9 mouse cellular contexts compared by ENCODE assay signal in the genomic region with DNA sequence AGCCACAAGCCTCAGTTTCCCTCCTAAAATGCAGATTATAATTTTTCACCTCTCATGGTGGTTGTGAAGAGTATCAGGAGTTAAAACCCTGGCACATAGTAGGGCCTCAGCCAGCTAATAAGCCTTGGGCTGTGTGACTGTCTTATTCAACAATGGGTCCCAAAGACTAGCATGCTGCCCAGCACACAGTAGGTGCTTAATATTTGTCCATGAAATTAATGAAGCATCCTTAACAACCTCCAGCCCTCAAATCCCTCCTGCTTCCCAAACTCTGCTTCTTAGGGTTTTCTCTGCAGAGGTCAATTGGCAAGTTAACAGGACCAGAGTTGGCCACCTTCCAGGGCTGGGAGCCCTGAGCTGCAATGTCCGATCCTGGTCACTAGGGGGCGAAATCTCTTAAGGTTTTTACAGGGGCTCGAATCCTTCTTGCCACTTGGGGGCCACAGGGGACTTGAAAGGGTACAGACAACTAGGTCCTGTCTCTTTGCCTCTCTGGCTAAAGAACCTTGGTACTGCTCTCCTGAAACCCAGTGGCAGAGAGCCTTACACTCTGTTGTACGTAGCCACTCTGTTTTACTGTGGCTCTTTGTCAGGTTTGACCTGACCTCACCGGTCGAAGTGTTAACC.
DNase-seq lines count a peak whose midpoint lies in the region; ATAC-seq and TF ChIP-seq lines count a peak whose summit lies in the region.
"Had no signal": no experiment of that assay in that cellular context is flagged by ENCODE, and none has a peak within 500 bp of the region (broad histone marks: within the 10 kb centered on the region; RNA-seq: fewer than 3 reads in every experiment).

No protein-coding gene starts in this region.

- H3K27ac ChIP-seq in intestine, embryonic 14.5 days (ENCODE audit: low read depth) = no peak overlapping the region
- H3K27ac ChIP-seq in intestine, embryonic 16.5 days (ENCODE audit: low read length) = no peak overlapping the region
- H3K27ac ChIP-seq in neural tube, embryonic 14.5 days (ENCODE audit: low read depth, low read length) = no peak overlapping the region
- H3K27ac ChIP-seq: embryonic facial prominence, embryonic 12.5 days had no signal

- WGBS in intestine, embryonic 14.5 days = 35% methylated on average over 6 of the region's 6 CpGs
- WGBS in intestine, embryonic 16.5 days = 35% methylated on average over 6 of the region's 6 CpGs
- WGBS in neural tube, embryonic 14.5 days = 40% methylated on average over 6 of the region's 6 CpGs

- no peaks in the 10 kb centered on the region for H3K4me1 ChIP-seq in intestine, embryonic 14.5 days (replicated peaks; ENCODE audit: control insufficient read depth, insufficient read depth, low read length)
- H3K4me1 ChIP-seq in intestine, embryonic 16.5 days (ENCODE audit: control insufficient read depth, insufficient read depth, low read length) = no peaks in the 10 kb centered on the region
- peaks cover under 1% of the 10 kb centered on the region; the same call in 1 of the 2 replicates for H3K4me1 ChIP-seq in neural tube, embryonic 14.5 days (ENCODE audit: control insufficient read depth, insufficient read depth, low read length)

- no peaks in the 10 kb centered on the region for H3K27me3 ChIP-seq in intestine, embryonic 14.5 days (replicated peaks; ENCODE audit: control insufficient read depth, insufficient read depth, low read length)
- no peaks in the 10 kb centered on the region for H3K27me3 ChIP-seq in intestine, embryonic 16.5 days (replicated peaks; ENCODE audit: control insufficient read depth, insufficient read depth, low read length)
- H3K27me3 ChIP-seq in neural tube, embryonic 14.5 days (ENCODE audit: control insufficient read depth, insufficient read depth, low read length) = no peaks in the 10 kb centered on the region
- H3K27me3 ChIP-seq: embryonic facial prominence, embryonic 12.5 days had no signal

- H3K36me3 ChIP-seq in intestine, embryonic 14.5 days (ENCODE audit: control insufficient read depth, insufficient read depth, low read length) = no peaks in the 10 kb centered on the region
- no peaks in the 10 kb centered on the region for H3K36me3 ChIP-seq in intestine, embryonic 16.5 days (ENCODE audit: control insufficient read depth, insufficient read depth, low read length)
- no peaks in the 10 kb centered on the region for H3K36me3 ChIP-seq in neural tube, embryonic 14.5 days (ENCODE audit: control insufficient read depth, insufficient read depth, low read length)
- H3K36me3 ChIP-seq: embryonic facial prominence, embryonic 12.5 days had no signal

- 0 out of 2 replicates have a peak, but pooled peaks have one; percentile 53 for ATAC-seq in intestine, embryonic 14.5 days (replicated peaks; ENCODE audit: low FRiP score, low TSS enrichment, low read depth)
- ATAC-seq in intestine, embryonic 16.5 days = no peak
- ATAC-seq in neural tube, embryonic 14.5 days (ENCODE audit: low read depth) = peak; percentile 34; the same call in 1 of the 2 replicates

- peak; percentile 89 for TF ChIP-seq CTCF in brain, embryonic 14.5 days (IDR thresholded peaks at IDR 0.05; ENCODE audit: borderline replicate concordance, extremely low read depth, insufficient read depth, insufficient read length)

- intact Hi-C loops in left cerebral cortex, postnatal 14 days (cut with DNase I) = loop anchor here (5.0 kb wide), 2 partner anchors 82 to 162 kb away; partner anchors contain the start of gene Nek6

- no peak for TF ChIP-seq POLR2A in brain, embryonic 14.5 days (IDR thresholded peaks at IDR 0.05; ENCODE audit: borderline replicate concordance, extremely low read depth, insufficient read depth, insufficient read length, poor library complexity, severe bottlenecking)

- H3K4me3 ChIP-seq in intestine, embryonic 14.5 days (ENCODE audit: low read depth, low read length) = no peak overlapping the region
- H3K4me3 ChIP-seq in intestine, embryonic 16.5 days (ENCODE audit: low read length) = no peak overlapping the region
- H3K4me3 ChIP-seq in neural tube, embryonic 14.5 days (ENCODE audit: low read depth, low read length) = no peak overlapping the region
- H3K4me3 ChIP-seq: embryonic facial prominence, embryonic 12.5 days had no signal

- no peak overlapping the region for H3K4me2 ChIP-seq in intestine, embryonic 14.5 days (ENCODE audit: low read length)
- no peak overlapping the region for H3K4me2 ChIP-seq in intestine, embryonic 16.5 days (ENCODE audit: low read depth, low read length)
- no peak overlapping the region for H3K4me2 ChIP-seq in neural tube, embryonic 14.5 days (ENCODE audit: low read depth, low read length)
- H3K4me2 ChIP-seq: embryonic facial prominence, embryonic 12.5 days had no signal

- H3K9me3 ChIP-seq in intestine, embryonic 14.5 days (ENCODE audit: control insufficient read depth, low read length) = no peaks in the 10 kb centered on the region
- no peaks in the 10 kb centered on the region for H3K9me3 ChIP-seq in intestine, embryonic 16.5 days (ENCODE audit: control insufficient read depth, low read length)
- no peaks in the 10 kb centered on the region for H3K9me3 ChIP-seq in neural tube, embryonic 14.5 days (ENCODE audit: control insufficient read depth, low read length)
- H3K9me3 ChIP-seq: embryonic facial prominence, embryonic 12.5 days had no signal

- DNase-seq in intestine, embryonic 14.5 days (ENCODE audit: low spot score) = peak; percentile 93
- DNase-seq in brain, embryonic 14.5 days (ENCODE audit: low read depth) = peak; percentile 67
- DNase-seq in fibroblast of lung, adult 2 months (ENCODE audit: low read depth) = peak; percentile 43
- peak; percentile 62 for DNase-seq in hindlimb bud, embryonic 11.5 days (ENCODE audit: extremely low spot score, low read depth, low spot score)
- DNase-seq in left cerebral cortex, postnatal 14 days (ENCODE audit: low spot score in 2 of 2) = peak; percentile 66 to 75
- DNase-seq in testis, postnatal 14 days (ENCODE audit: low spot score) = peak; percentile 40

- H3K9ac ChIP-seq in intestine, embryonic 14.5 days (ENCODE audit: low read length) = no peak overlapping the region
- H3K9ac ChIP-seq in intestine, embryonic 16.5 days (ENCODE audit: low read depth, low read length) = no peak overlapping the region
- no peak overlapping the region for H3K9ac ChIP-seq in neural tube, embryonic 14.5 days (replicated peaks; ENCODE audit: low read depth, low read length)
- H3K9ac ChIP-seq: embryonic facial prominence, embryonic 12.5 days had no signal

Comparison
In these comparisons a context has a peak if more than half of its experiments do, and no peak if none do; other contexts are left out.
1. DNase-seq: peak in every context shown above with its lines; median percentile 93 in intestine, embryonic 14.5 days; 70 in left cerebral cortex, postnatal 14 days; 67 in brain, embryonic 14.5 days; 62 in hindlimb bud, embryonic 11.5 days; 43 in fibroblast of lung, adult 2 months; 40 in testis, postnatal 14 days.